Mouse (Mus musculus): ENCODE results near the gene A530064D06Rik. TPM values are rescaled to one million over a fixed set of nuclear protein-coding genes. Genes with fewer than 3 reads are reported as not detected.

Gene A530064D06Rik
- total and polyA plus RNA-seq, 3 experiments: not detected

DNA sequence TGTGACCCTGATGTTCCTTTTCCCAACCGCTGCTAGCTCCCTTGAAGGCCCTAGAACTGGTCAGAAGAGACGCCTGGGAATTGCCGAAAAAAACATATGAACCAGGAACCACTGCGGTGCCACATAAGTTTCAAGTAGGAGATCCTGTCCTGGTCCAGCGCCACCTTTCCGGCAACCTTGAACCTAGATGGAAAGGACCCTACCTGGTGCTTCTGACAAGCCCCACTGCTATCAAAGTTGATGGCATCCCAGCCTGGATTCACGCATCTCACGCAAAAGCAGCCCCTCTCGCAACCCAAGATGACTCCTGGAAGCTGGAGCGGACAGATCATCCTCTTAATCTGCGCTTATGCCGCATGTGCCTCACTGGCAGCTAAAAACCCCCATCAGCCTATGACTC, 45.5 kb upstream of the A530064D06Rik start:
- TF ChIP-seq RCOR1 (IDR thresholded peaks at IDR 0.05; ENCODE audit: low read depth, low read length): no peak
- no peak overlapping the region for H3K4me3 ChIP-seq (ENCODE audit: control insufficient read depth in 1 of 2, insufficient read depth in 1 of 2, low read depth in 2 of 2, low read length in 2 of 2)
- H3K9ac ChIP-seq (ENCODE audit: control insufficient read depth, low read depth, low read length, poor library complexity, severe bottlenecking): no peak overlapping the region
- H3K4me1 ChIP-seq (ENCODE audit: control insufficient read depth in 1 of 2, insufficient read depth in 2 of 2, low read length in 2 of 2): no peaks in the 10 kb centered on the region
- H3K36me3 ChIP-seq (ENCODE audit: control insufficient read depth in 1 of 2, insufficient read depth in 2 of 2, low read length in 2 of 2): no peaks in the 10 kb centered on the region
- no peaks in the 10 kb centered on the region for H3K79me2 ChIP-seq (ENCODE audit: control insufficient read depth, insufficient read depth, low read length, poor library complexity)
- no peaks in the 10 kb centered on the region for H3K27me3 ChIP-seq (ENCODE audit: control insufficient read depth in 1 of 2, insufficient read depth in 2 of 2, low read length in 2 of 2)
- H3K27ac ChIP-seq (ENCODE audit: control insufficient read depth, low read depth, low read length): no peak overlapping the region
- no peaks in the 10 kb centered on the region for H3K9me3 ChIP-seq (replicated peaks; ENCODE audit: insufficient read depth, low read length)
- DNase-seq (ENCODE audit: low read depth, low spot score): no peak

DNA sequence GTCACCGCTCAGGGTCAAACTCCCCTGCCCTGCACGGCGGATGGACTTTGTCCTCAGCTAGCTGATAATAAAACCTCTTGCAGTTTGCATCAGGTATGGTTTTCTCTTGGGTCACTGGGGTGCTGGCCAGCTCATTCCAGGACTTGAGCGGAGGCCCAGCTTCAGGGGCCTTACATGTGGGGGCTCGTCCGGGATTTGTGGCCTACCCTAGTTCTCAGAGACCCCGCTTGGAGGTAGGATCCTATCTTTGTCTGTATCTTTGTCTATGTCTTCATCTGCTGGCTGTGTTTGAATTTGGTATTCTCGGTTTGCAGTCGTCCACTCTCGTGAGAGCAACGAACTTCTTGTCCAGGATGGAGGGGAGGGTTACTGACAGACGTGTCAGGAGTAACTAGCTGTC, 36.0 kb upstream of the A530064D06Rik start:
- no peaks in the 10 kb centered on the region for H3K27me3 ChIP-seq (ENCODE audit: control insufficient read depth in 1 of 2, insufficient read depth in 2 of 2, low read length in 2 of 2)

DNA sequence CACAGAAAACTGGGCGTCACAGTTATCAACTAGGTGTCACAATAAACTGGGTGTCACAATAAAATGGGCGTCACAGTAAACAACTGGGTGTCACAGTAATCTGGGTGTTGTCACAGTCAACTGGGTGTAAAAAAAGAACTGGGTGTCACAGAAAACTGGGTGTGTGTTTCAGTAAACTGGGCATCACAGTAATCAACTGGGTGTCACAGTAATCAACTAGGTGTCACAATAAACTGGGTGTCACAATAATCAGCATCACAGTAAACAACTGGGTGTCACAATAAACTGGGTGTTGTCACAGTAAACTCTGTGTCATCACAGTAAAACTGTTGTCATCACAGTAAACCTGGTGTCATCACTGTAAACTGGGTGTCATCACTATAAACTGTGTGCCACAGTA, 25.3 kb upstream of the A530064D06Rik start:
- TF ChIP-seq POLR2AphosphoS2 (IDR thresholded peaks at IDR 0.05; ENCODE audit: low read length): no peak
- no peak for TF ChIP-seq CHD1 (IDR thresholded peaks at IDR 0.05; ENCODE audit: low read depth, low read length)
- no peak for TF ChIP-seq ZMIZ1 (IDR thresholded peaks at IDR 0.05; ENCODE audit: low read depth, low read length)
- TF ChIP-seq MYC (IDR thresholded peaks at IDR 0.05; ENCODE audit: low read depth, low read length): no peak
- TF ChIP-seq SMC3 (IDR thresholded peaks at IDR 0.05; ENCODE audit: low read depth, low read length): no peak
- no peak for TF ChIP-seq USF1 (IDR thresholded peaks at IDR 0.05; ENCODE audit: low read depth, low read length)
- TF ChIP-seq GATA1 (IDR thresholded peaks at IDR 0.05; ENCODE audit: low read depth, low read length): no peak
- no peak for TF ChIP-seq NELFE (IDR thresholded peaks at IDR 0.05; ENCODE audit: low read depth, low read length)
- TF ChIP-seq HCFC1 (IDR thresholded peaks at IDR 0.05; ENCODE audit: low read depth, low read length): no peak
- TF ChIP-seq TCF12 (IDR thresholded peaks at IDR 0.05; ENCODE audit: low read depth, low read length): no peak
- TF ChIP-seq MYB (IDR thresholded peaks at IDR 0.05; ENCODE audit: low read depth, low read length): no peak
- TF ChIP-seq NRF1 (IDR thresholded peaks at IDR 0.05; ENCODE audit: insufficient read depth, low read depth, low read length, poor library complexity, severe bottlenecking): no peak
- no peak for TF ChIP-seq BHLHE40 (IDR thresholded peaks at IDR 0.05; ENCODE audit: borderline replicate concordance, low read depth, low read length)
- TF ChIP-seq UBTF (IDR thresholded peaks at IDR 0.05; ENCODE audit: borderline replicate concordance, insufficient read depth, low read depth, low read length): no peak
- no peak for TF ChIP-seq ZNF384 (IDR thresholded peaks at IDR 0.05; ENCODE audit: low read depth, low read length)
- DNase-seq (ENCODE audit: low read depth, low spot score): no peak
- Histone ChIP-seq H3K9me3 (replicated peaks; ENCODE audit: insufficient read depth, low read length) (no peaks in the 10 kb centered on the region), H3K9ac (ENCODE audit: control insufficient read depth, low read depth, low read length, poor library complexity, severe bottlenecking) (no peak overlapping the region), H3K27me3 (ENCODE audit: control insufficient read depth in 1 of 2, insufficient read depth in 2 of 2, low read length in 2 of 2) (no peaks in the 10 kb centered on the region), H3K4me1 (ENCODE audit: control insufficient read depth in 1 of 2, insufficient read depth in 2 of 2, low read length in 2 of 2) (no peaks in the 10 kb centered on the region), H3K36me3 (ENCODE audit: control insufficient read depth in 1 of 2, insufficient read depth in 2 of 2, low read length in 2 of 2) (no peaks in the 10 kb centered on the region), H3K4me3 (ENCODE audit: control insufficient read depth in 1 of 2, insufficient read depth in 1 of 2, low read depth in 2 of 2, low read length in 2 of 2) (no peak overlapping the region), H3K27ac (ENCODE audit: control insufficient read depth, low read depth, low read length) (no peak overlapping the region), H3K79me2 (ENCODE audit: control insufficient read depth, insufficient read depth, low read length, poor library complexity) (no peaks in the 10 kb centered on the region)

More for the DNA sequence above, 36.0 kb upstream of the A530064D06Rik start:
- no peak for TF ChIP-seq SMC3 (IDR thresholded peaks at IDR 0.05; ENCODE audit: low read depth, low read length)
- TF ChIP-seq ZMIZ1 (IDR thresholded peaks at IDR 0.05; ENCODE audit: low read depth, low read length): no peak
- no peak for TF ChIP-seq USF2 (IDR thresholded peaks at IDR 0.05; ENCODE audit: borderline replicate concordance in 1 of 2, insufficient read depth in 1 of 2, low read depth in 1 of 2, low read length in 2 of 2)
- TF ChIP-seq HCFC1 (IDR thresholded peaks at IDR 0.05; ENCODE audit: low read depth, low read length): no peak
- no peak for TF ChIP-seq ZKSCAN1 (IDR thresholded peaks at IDR 0.05; ENCODE audit: low read depth, low read length)
- no peak for TF ChIP-seq MAFK (IDR thresholded peaks at IDR 0.05; ENCODE audit: borderline replicate concordance, low read depth, low read length)
- TF ChIP-seq JUND (IDR thresholded peaks at IDR 0.05; ENCODE audit: low read depth, low read length): no peak
- no peak for TF ChIP-seq TCF12 (IDR thresholded peaks at IDR 0.05; ENCODE audit: low read depth, low read length)
- no peak for TF ChIP-seq ZC3H11A (IDR thresholded peaks at IDR 0.05; ENCODE audit: low read depth, low read length)
- no peak for TF ChIP-seq ELF1 (IDR thresholded peaks at IDR 0.05; ENCODE audit: low read depth, low read length)
- TF ChIP-seq RAD21 (IDR thresholded peaks at IDR 0.05; ENCODE audit: low read depth, low read length): no peak
- no peak for TF ChIP-seq MAX (IDR thresholded peaks at IDR 0.05; ENCODE audit: low read length)
- no peak for TF ChIP-seq NRF1 (IDR thresholded peaks at IDR 0.05; ENCODE audit: insufficient read depth, low read depth, low read length, poor library complexity, severe bottlenecking)
- TF ChIP-seq MAZ (IDR thresholded peaks at IDR 0.05; ENCODE audit: low read depth, low read length): no peak
- no peak for TF ChIP-seq POLR2AphosphoS5 (IDR thresholded peaks at IDR 0.05; ENCODE audit: borderline replicate concordance, low read depth, low read length)
- no peak for TF ChIP-seq MXI1 (IDR thresholded peaks at IDR 0.05; ENCODE audit: low read depth, low read length)
- TF ChIP-seq NELFE (IDR thresholded peaks at IDR 0.05; ENCODE audit: low read depth, low read length): no peak
- Histone ChIP-seq H3K27ac (ENCODE audit: control insufficient read depth, low read depth, low read length) (no peak overlapping the region), H3K4me1 (ENCODE audit: control insufficient read depth in 1 of 2, insufficient read depth in 2 of 2, low read length in 2 of 2) (no peaks in the 10 kb centered on the region), H3K36me3 (ENCODE audit: control insufficient read depth in 1 of 2, insufficient read depth in 2 of 2, low read length in 2 of 2) (no peaks in the 10 kb centered on the region), H3K9ac (ENCODE audit: control insufficient read depth, low read depth, low read length, poor library complexity, severe bottlenecking) (no peak overlapping the region), H3K9me3 (replicated peaks; ENCODE audit: insufficient read depth, low read length) (no peaks in the 10 kb centered on the region), H3K4me3 (ENCODE audit: control insufficient read depth in 1 of 2, insufficient read depth in 1 of 2, low read depth in 2 of 2, low read length in 2 of 2) (no peak overlapping the region), H3K79me2 (ENCODE audit: control insufficient read depth, insufficient read depth, low read length, poor library complexity) (no peaks in the 10 kb centered on the region)
- no peak for DNase-seq (ENCODE audit: low read depth, low spot score)

All from MEL (cell line).